Mouse (Mus musculus): ENCODE data around the gene Rhox8. TPM values are rescaled to one million over a fixed set of nuclear protein-coding genes. Genes with fewer than 3 reads are reported as not detected.
"Not testable (repeated sequence)": the region's sequence is repeated elsewhere in the genome, so short reads cannot be mapped to it uniquely, and the experiment has no call there.

Rhox8 gene
- not detected for polyA plus RNA-seq (2012; fragmentation: generic; extraction: Trizol)

GRCm38 (mm10) chrX:37878844-37879243, at the start of gene Rhox8:
Gene Rhox8 (minus strand): TSS chrX:37878944.
- Histone ChIP-seq H3K4me3 (no peak within 1 kb of the TSS), H3K27me3 (ENCODE audit: control insufficient read depth, insufficient read depth, insufficient read length) (no peaks in the 10 kb centered on the region), H3ac (ENCODE audit: control insufficient read depth, insufficient read length) (no peak within 1 kb of the TSS), H3K36me3 (ENCODE audit: control insufficient read depth, insufficient read depth) (no peaks in the 10 kb centered on the region), H3K4me2 (ENCODE audit: low read depth) (no peak within 1 kb of the TSS), H3K79me2 (ENCODE audit: control insufficient read depth, insufficient read depth) (no peaks in the 10 kb centered on the region)
- no peak for TF ChIP-seq POLR2A (IDR thresholded peaks at IDR 0.05; ENCODE audit: insufficient read length, low read depth)
- no peak for TF ChIP-seq SRF (IDR thresholded peaks at IDR 0.05; ENCODE audit: control insufficient read depth, insufficient read length, low read depth)
- no peak for TF ChIP-seq CEBPB (IDR thresholded peaks at IDR 0.05; ENCODE audit: insufficient read depth, poor library complexity, severe bottlenecking)

- no peak overlapping the region for H3ac ChIP-seq (ENCODE audit: control insufficient read depth, insufficient read length)
- H3K4me3 ChIP-seq, result no peak overlapping the region
- no peaks in the 10 kb centered on the region for H3K36me3 ChIP-seq (ENCODE audit: control insufficient read depth, insufficient read depth)
- no peaks in the 10 kb centered on the region for H3K79me2 ChIP-seq (ENCODE audit: control insufficient read depth, insufficient read depth)
- H3K4me2 ChIP-seq (ENCODE audit: low read depth), result no peak overlapping the region
- no peak for TF ChIP-seq TCF3 (IDR thresholded peaks at IDR 0.05; ENCODE audit: insufficient read length, low read depth)
- no peak for TF ChIP-seq REST (IDR thresholded peaks at IDR 0.05; ENCODE audit: insufficient read depth, insufficient read length)
- TF ChIP-seq TCF12 (IDR thresholded peaks at IDR 0.05; ENCODE audit: insufficient read depth, poor library complexity, severe bottlenecking), result no peak
- H3K27me3 ChIP-seq (ENCODE audit: control insufficient read depth, insufficient read depth, insufficient read length), result no peaks in the 10 kb centered on the region
Observed at GRCm38 (mm10) chrX:37916311-37916710, 37.6 kb upstream of the Rhox8 start.

GRCm38 (mm10) chrX:37908581-37908980, 29.8 kb upstream of the Rhox8 start:
- TF ChIP-seq REST (IDR thresholded peaks at IDR 0.05; ENCODE audit: insufficient read depth, insufficient read length) (no peak), SRF (IDR thresholded peaks at IDR 0.05; ENCODE audit: control insufficient read depth, insufficient read length, low read depth) (no peak), MYOD1 (IDR thresholded peaks at IDR 0.05; ENCODE audit: control insufficient read depth in 1 of 3, insufficient read length in 2 of 3, low read depth in 2 of 3) (no peak), USF1 (IDR thresholded peaks at IDR 0.05; ENCODE audit: low read depth) (no peak), MYOG (IDR thresholded peaks at IDR 0.05; ENCODE audit: control insufficient read depth in 1 of 3, insufficient read depth in 1 of 3, insufficient read length in 2 of 3, low read depth in 2 of 3) (no peak), POLR2A (IDR thresholded peaks at IDR 0.05; ENCODE audit: insufficient read length, low read depth) (no peak), CEBPB (IDR thresholded peaks at IDR 0.05; ENCODE audit: insufficient read depth, poor library complexity, severe bottlenecking) (no peak), POLR2AphosphoS2 (IDR thresholded peaks at IDR 0.05; ENCODE audit: insufficient read length, low read depth) (no peak), TCF12 (IDR thresholded peaks at IDR 0.05; ENCODE audit: insufficient read depth, poor library complexity, severe bottlenecking) (no peak), TCF3 (IDR thresholded peaks at IDR 0.05; ENCODE audit: insufficient read length, low read depth) (no peak)
- no peak overlapping the region for H3ac ChIP-seq (ENCODE audit: control insufficient read depth, insufficient read length)
- H3K4me2 ChIP-seq (ENCODE audit: low read depth), result no peak overlapping the region

GRCm38 (mm10) chrX:37903727-37904126, 25.0 kb upstream of the Rhox8 start:
- Histone ChIP-seq H3K4me2 (ENCODE audit: low read depth) (no peak overlapping the region), H3K79me2 (ENCODE audit: control insufficient read depth, insufficient read depth) (no peaks in the 10 kb centered on the region), H3K36me3 (ENCODE audit: control insufficient read depth, insufficient read depth) (no peaks in the 10 kb centered on the region), H3K4me3 (no peak overlapping the region), H3K27me3 (ENCODE audit: control insufficient read depth, insufficient read depth, insufficient read length) (no peaks in the 10 kb centered on the region), H3ac (ENCODE audit: control insufficient read depth, insufficient read length) (no peak overlapping the region)
- no peak for TF ChIP-seq SRF (IDR thresholded peaks at IDR 0.05; ENCODE audit: control insufficient read depth, insufficient read length, low read depth)
- TF ChIP-seq TCF12 (IDR thresholded peaks at IDR 0.05; ENCODE audit: insufficient read depth, poor library complexity, severe bottlenecking), result no peak
- TF ChIP-seq MYOD1 (IDR thresholded peaks at IDR 0.05; ENCODE audit: control insufficient read depth in 1 of 3, insufficient read length in 2 of 3, low read depth in 2 of 3), result no peak
- TF ChIP-seq MYOG (IDR thresholded peaks at IDR 0.05; ENCODE audit: control insufficient read depth in 1 of 3, insufficient read depth in 1 of 3, insufficient read length in 2 of 3, low read depth in 2 of 3), result no peak
- no peak for TF ChIP-seq E2F4 (IDR thresholded peaks at IDR 0.05; ENCODE audit: insufficient read depth)
- TF ChIP-seq POLR2AphosphoS2 (IDR thresholded peaks at IDR 0.05; ENCODE audit: insufficient read length, low read depth), result no peak
- TF ChIP-seq POLR2A (IDR thresholded peaks at IDR 0.05; ENCODE audit: insufficient read length, low read depth), result no peak
- no peak for TF ChIP-seq CEBPB (IDR thresholded peaks at IDR 0.05; ENCODE audit: insufficient read depth, poor library complexity, severe bottlenecking)
- TF ChIP-seq REST (IDR thresholded peaks at IDR 0.05; ENCODE audit: insufficient read depth, insufficient read length), result no peak
- TF ChIP-seq MAX (IDR thresholded peaks at IDR 0.05; ENCODE audit: low read depth), result no peak
- no peak for TF ChIP-seq USF1 (IDR thresholded peaks at IDR 0.05; ENCODE audit: low read depth)
- TF ChIP-seq TCF3 (IDR thresholded peaks at IDR 0.05; ENCODE audit: insufficient read length, low read depth), result no peak

More at GRCm38 (mm10) chrX:37908581-37908980, 29.8 kb upstream of the Rhox8 start:
- H3K27me3 ChIP-seq (ENCODE audit: control insufficient read depth, insufficient read depth, insufficient read length), result no peaks in the 10 kb centered on the region
- no peak overlapping the region for H3K4me3 ChIP-seq
- no peaks in the 10 kb centered on the region for H3K36me3 ChIP-seq (ENCODE audit: control insufficient read depth, insufficient read depth)
- H3K79me2 ChIP-seq (ENCODE audit: control insufficient read depth, insufficient read depth), result no peaks in the 10 kb centered on the region

- H3K36me3 ChIP-seq (ENCODE audit: control insufficient read depth, insufficient read depth); H3K4me2 ChIP-seq (ENCODE audit: low read depth); H3ac ChIP-seq (ENCODE audit: control insufficient read depth, insufficient read length); H3K79me2 ChIP-seq (ENCODE audit: control insufficient read depth, insufficient read depth); H3K27me3 ChIP-seq (ENCODE audit: control insufficient read depth, insufficient read depth, insufficient read length); H3K4me3 ChIP-seq: not testable (repeated sequence)
Observed at GRCm38 (mm10) chrX:37901670-37902069, 22.9 kb upstream of the Rhox8 start, which contains the start of gene Rhox9. Gene Rhox9 (minus strand): TSS chrX:37901770.

GRCm38 (mm10) chrX:37897132-37897531, 18.4 kb upstream of the Rhox8 start, which contains the start of gene Rhox7b:
Gene Rhox7b (minus strand): TSS chrX:37897232.
- not testable (repeated sequence) for H3K36me3 ChIP-seq (ENCODE audit: control insufficient read depth, insufficient read depth); H3K4me2 ChIP-seq (ENCODE audit: low read depth); H3K79me2 ChIP-seq (ENCODE audit: control insufficient read depth, insufficient read depth); H3ac ChIP-seq (ENCODE audit: control insufficient read depth, insufficient read length); H3K27me3 ChIP-seq (ENCODE audit: control insufficient read depth, insufficient read depth, insufficient read length); H3K4me3 ChIP-seq
